Mouse (Mus musculus) effector memory CD4-positive, alpha-beta T cell, adult 7 months (primary cell): ENCODE measurements around the gene Pogk. TPM values are rescaled to one million over a fixed set of nuclear protein-coding genes. Genes with fewer than 3 reads are reported as not detected.

Source experiments
- polyA plus RNA-seq: library from polyadenylated mRNA; unstranded; fragments of 100-300 nt; shearing (Covaris generic); gene quantifications from one replicate; pipeline ENCODE4 v1.2.1, GENCODE M21; 2017

Pogk gene
- polyA plus RNA-seq, result 32.7 TPM

DNA sequence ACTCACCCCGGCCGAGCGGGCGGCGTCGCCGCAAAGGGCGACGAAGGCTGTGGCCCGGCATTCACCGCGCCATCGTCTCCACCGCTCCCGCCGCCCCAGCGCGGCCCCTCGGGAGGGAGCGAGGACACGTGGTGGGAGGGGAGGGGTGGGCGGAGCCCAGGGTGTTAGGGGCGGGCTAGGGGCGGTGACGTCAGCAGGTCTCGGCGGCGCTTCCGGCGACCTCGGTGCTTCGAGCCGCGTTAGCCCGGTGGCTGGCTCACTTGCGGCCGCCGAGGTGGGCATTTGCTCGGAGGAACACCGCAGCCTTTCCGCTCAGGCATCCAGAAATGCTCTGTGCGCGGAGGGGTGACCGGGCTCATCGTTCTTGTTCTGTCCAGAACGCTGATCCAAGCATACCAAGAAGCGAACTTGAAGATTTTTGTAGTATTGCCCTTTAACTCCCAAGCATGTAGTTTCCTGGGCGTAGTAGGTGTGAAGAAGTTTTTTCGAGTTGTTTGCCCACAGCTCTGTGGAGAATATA is at the start of gene Pogk:
Pogk (minus strand) TSS at position 163 of the 520 bp plus-strand sequence.

DNA sequence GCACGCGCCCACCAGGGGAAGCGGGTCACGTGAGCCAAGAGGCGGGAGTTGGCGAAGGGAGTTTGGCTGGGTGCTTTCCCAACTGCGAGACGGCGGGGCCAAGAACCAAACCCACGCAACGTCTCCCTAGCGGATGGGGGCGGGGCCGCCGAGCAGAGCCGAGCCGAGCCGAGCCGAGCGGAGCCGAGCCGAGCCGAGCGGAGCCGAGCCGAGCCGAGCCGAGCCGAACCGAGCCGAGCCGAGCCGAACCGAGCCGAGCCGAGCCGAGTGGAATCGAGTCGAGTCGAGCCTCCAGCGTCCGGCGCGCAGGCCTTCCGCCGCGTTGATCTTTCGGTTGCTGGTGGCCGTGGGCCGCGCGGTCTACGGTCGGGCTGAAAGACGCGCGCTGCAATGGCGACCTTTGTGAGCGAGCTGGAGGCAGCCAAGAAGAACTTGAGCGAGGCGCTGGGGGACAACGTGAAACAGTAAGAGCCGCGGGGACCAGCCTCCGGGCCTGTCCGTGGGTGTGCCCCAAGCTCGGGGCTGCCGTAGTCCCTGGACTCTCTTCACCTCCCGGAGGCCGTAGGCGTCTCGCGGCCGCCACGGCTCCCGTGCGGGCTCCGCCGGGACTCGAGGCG is 30.5 kb downstream of the Pogk start, which contains the start of gene Tada1:
Tada1 (plus strand) TSS at position 85 of the 617 bp plus-strand sequence.

Other genes with a start within 250 kb of the Pogk start
- gene Mael, start 171.1 kb downstream of the Pogk start, polyA plus RNA-seq, result not detected
- gene Ildr2, start 155.7 kb downstream of the Pogk start, polyA plus RNA-seq, result 0.09 TPM
- gene Tada1, start 30.8 kb downstream of the Pogk start, polyA plus RNA-seq, result 46.5 TPM
- not detected for gene Gm4846, start 87.7 kb upstream of the Pogk start, polyA plus RNA-seq
- gene Gm4847, start 237.8 kb upstream of the Pogk start, polyA plus RNA-seq, result not detected